Mouse (Mus musculus): Measurements from ENCODE around the gene Prkcb. TPM values are rescaled to one million over a fixed set of nuclear protein-coding genes. Genes with fewer than 3 reads are reported as not detected.
A peak's percentile ranks its signal among the peaks of the same experiment; 100 is the strongest.

The Prkcb gene
- polyA plus RNA-seq, 1 experiment from 2014 or later = 117 TPM

- ATAC-seq (replicated peaks) = no peak
- no peaks in the 10 kb centered on the region for H3K9me3 ChIP-seq
- H3K27ac ChIP-seq = no peak overlapping the region
- H3K27me3 ChIP-seq (replicated peaks) = no peaks in the 10 kb centered on the region
- H3K4me2 ChIP-seq = no peak overlapping the region
- peaks cover 13% of the 10 kb centered on the region for H3K4me1 ChIP-seq
- no peak overlapping the region for H3K4me3 ChIP-seq
- no peaks in the 10 kb centered on the region for H3K36me3 ChIP-seq (replicated peaks)
- no peak overlapping the region for H3K9ac ChIP-seq
- 59% methylated on average over 2 of the region's 2 CpGs for WGBS
Measured at GRCm38 (mm10) chr7:122356941-122357340, 68.4 kb downstream of the Prkcb start.

GRCm38 (mm10) chr7:122357847-122358246, 69.3 kb downstream of the Prkcb start:
- no peak for ATAC-seq (replicated peaks)
- WGBS = 87% methylated on average over 7 of the region's 7 CpGs
- no peak overlapping the region for H3K4me3 ChIP-seq

GRCm38 (mm10) chr7:122366635-122367034, 78.1 kb downstream of the Prkcb start:
- Histone ChIP-seq H3K27ac (no peak overlapping the region), H3K36me3 (replicated peaks) (no peaks in the 10 kb centered on the region), H3K4me2 (no peak overlapping the region), H3K27me3 (replicated peaks) (no peaks in the 10 kb centered on the region), H3K4me3 (no peak overlapping the region), H3K4me1 (peaks cover 7% of the 10 kb centered on the region; the same call in 1 of the 2 replicates), H3K9ac (no peak overlapping the region), H3K9me3 (no peaks in the 10 kb centered on the region)
- ATAC-seq (replicated peaks) = no peak
- 52% methylated on average over 1 of the region's 1 CpGs for WGBS

More at GRCm38 (mm10) chr7:122357847-122358246, 69.3 kb downstream of the Prkcb start:
- Histone ChIP-seq H3K36me3 (replicated peaks) (no peaks in the 10 kb centered on the region), H3K9ac (no peak overlapping the region), H3K27me3 (replicated peaks) (no peaks in the 10 kb centered on the region), H3K27ac (no peak overlapping the region), H3K4me1 (peaks cover 8% of the 10 kb centered on the region), H3K4me2 (no peak overlapping the region), H3K9me3 (no peaks in the 10 kb centered on the region)

GRCm38 (mm10) chr7:122367303-122368007, 78.9 kb downstream of the Prkcb start:
- Histone ChIP-seq H3K4me1 (peaks cover 7% of the 10 kb centered on the region; the same call in 1 of the 2 replicates), H3K27me3 (replicated peaks) (no peaks in the 10 kb centered on the region), H3K36me3 (replicated peaks) (no peaks in the 10 kb centered on the region), H3K27ac (no peak overlapping the region), H3K9ac (no peak overlapping the region), H3K4me3 (no peak overlapping the region), H3K9me3 (no peaks in the 10 kb centered on the region), H3K4me2 (no peak overlapping the region)
- no peak for ATAC-seq (replicated peaks)
- WGBS = 89% methylated on average over 7 of the region's 7 CpGs

GRCm38 (mm10) chr7:122370488-122370887, 81.9 kb downstream of the Prkcb start:
- ATAC-seq (replicated peaks) = no peak
- Histone ChIP-seq H3K27ac (0 out of 2 replicates have a peak overlapping the region, but pooled peaks have one; percentile 7), H3K4me3 (no peak overlapping the region), H3K36me3 (replicated peaks) (no peaks in the 10 kb centered on the region), H3K9me3 (no peaks in the 10 kb centered on the region), H3K27me3 (replicated peaks) (no peaks in the 10 kb centered on the region), H3K4me1 (peaks cover 7% of the 10 kb centered on the region; the same call in 1 of the 2 replicates), H3K9ac (no peak overlapping the region), H3K4me2 (no peak overlapping the region)
- WGBS = 69% methylated on average over 12 of the region's 12 CpGs

GRCm38 (mm10) chr7:122371947-122372346, 83.4 kb downstream of the Prkcb start:
- Histone ChIP-seq H3K36me3 (replicated peaks) (no peaks in the 10 kb centered on the region), H3K4me1 (0 out of 2 replicates have a peak, but pooled peaks cover 4% of the 10 kb centered on the region), H3K9me3 (no peaks in the 10 kb centered on the region), H3K4me3 (no peak overlapping the region), H3K27ac (no peak overlapping the region), H3K27me3 (replicated peaks) (no peaks in the 10 kb centered on the region), H3K9ac (no peak overlapping the region), H3K4me2 (no peak overlapping the region)
- no peak for ATAC-seq (replicated peaks)
- WGBS = 83% methylated on average over 5 of the region's 5 CpGs

- H3K36me3 ChIP-seq (replicated peaks) = no peaks in the 10 kb centered on the region
- 81% methylated on average over 3 of the region's 3 CpGs for WGBS
- no peak overlapping the region for H3K9ac ChIP-seq
- 0 out of 2 replicates have a peak, but pooled peaks cover 4% of the 10 kb centered on the region for H3K4me1 ChIP-seq
- H3K27ac ChIP-seq = no peak overlapping the region
- H3K9me3 ChIP-seq = no peaks in the 10 kb centered on the region
- H3K4me3 ChIP-seq = no peak overlapping the region
- H3K4me2 ChIP-seq = no peak overlapping the region
- no peak for ATAC-seq (replicated peaks)
- no peaks in the 10 kb centered on the region for H3K27me3 ChIP-seq (replicated peaks)
Measured at GRCm38 (mm10) chr7:122372349-122372748, 83.8 kb downstream of the Prkcb start.

GRCm38 (mm10) chr7:122376845-122377244, 88.3 kb downstream of the Prkcb start:
- H3K27ac ChIP-seq = no peak overlapping the region
- no peaks in the 10 kb centered on the region for H3K27me3 ChIP-seq (replicated peaks)
- H3K9me3 ChIP-seq = no peaks in the 10 kb centered on the region
- no peak for ATAC-seq (replicated peaks)
- H3K36me3 ChIP-seq (replicated peaks) = no peaks in the 10 kb centered on the region
- no peak overlapping the region for H3K4me2 ChIP-seq
- H3K4me1 ChIP-seq = peaks cover 24% of the 10 kb centered on the region
- no peak overlapping the region for H3K9ac ChIP-seq
- no peak overlapping the region for H3K4me3 ChIP-seq

- Histone ChIP-seq H3K27ac (no peak overlapping the region), H3K9ac (no peak overlapping the region)
- WGBS = 75% methylated on average over 3 of the region's 3 CpGs
Measured at GRCm38 (mm10) chr7:122377967-122378366, 89.4 kb downstream of the Prkcb start.

GRCm38 (mm10) chr7:122378473-122378872, 89.9 kb downstream of the Prkcb start:
- no peaks in the 10 kb centered on the region for H3K27me3 ChIP-seq (replicated peaks)
- no peak overlapping the region for H3K4me3 ChIP-seq
- no peaks in the 10 kb centered on the region for H3K9me3 ChIP-seq
- no peak overlapping the region for H3K9ac ChIP-seq
- peak overlapping the region; percentile 53 for H3K27ac ChIP-seq
- H3K4me1 ChIP-seq = peaks cover 24% of the 10 kb centered on the region
- WGBS = 44% methylated on average over 10 of the region's 10 CpGs
- ATAC-seq (replicated peaks) = 0 out of 2 replicates have a peak, but pooled peaks have one; percentile 50
- no peaks in the 10 kb centered on the region for H3K36me3 ChIP-seq (replicated peaks)
- H3K4me2 ChIP-seq = no peak overlapping the region

More at GRCm38 (mm10) chr7:122377967-122378366, 89.4 kb downstream of the Prkcb start:
- Histone ChIP-seq H3K36me3 (replicated peaks) (no peaks in the 10 kb centered on the region), H3K4me3 (no peak overlapping the region), H3K9me3 (no peaks in the 10 kb centered on the region), H3K4me2 (no peak overlapping the region), H3K4me1 (peaks cover 24% of the 10 kb centered on the region), H3K27me3 (replicated peaks) (no peaks in the 10 kb centered on the region)
- no peak for ATAC-seq (replicated peaks)

- 27% methylated on average over 7 of the region's 7 CpGs for WGBS
- peak overlapping the region; percentile 39 for H3K27ac ChIP-seq
Measured at GRCm38 (mm10) chr7:122379292-122379691, 90.7 kb downstream of the Prkcb start.

GRCm38 (mm10) chr7:122380336-122381130, 92.0 kb downstream of the Prkcb start:
- ATAC-seq (replicated peaks) = no peak
- Histone ChIP-seq H3K36me3 (replicated peaks) (no peaks in the 10 kb centered on the region), H3K27ac (no peak overlapping the region), H3K9me3 (no peaks in the 10 kb centered on the region), H3K4me3 (no peak overlapping the region), H3K4me1 (peaks cover 24% of the 10 kb centered on the region), H3K27me3 (replicated peaks) (no peaks in the 10 kb centered on the region), H3K9ac (no peak overlapping the region), H3K4me2 (no peak overlapping the region)
- 90% methylated on average over 10 of the region's 10 CpGs for WGBS

More at GRCm38 (mm10) chr7:122379292-122379691, 90.7 kb downstream of the Prkcb start:
- H3K4me1 ChIP-seq = peaks cover 24% of the 10 kb centered on the region
- H3K9me3 ChIP-seq = no peaks in the 10 kb centered on the region
- no peaks in the 10 kb centered on the region for H3K27me3 ChIP-seq (replicated peaks)
- H3K9ac ChIP-seq = no peak overlapping the region
- no peaks in the 10 kb centered on the region for H3K36me3 ChIP-seq (replicated peaks)
- ATAC-seq (replicated peaks) = no peak
- no peak overlapping the region for H3K4me2 ChIP-seq
- H3K4me3 ChIP-seq = no peak overlapping the region

All from midbrain, embryonic 15.5 days (tissue).